Mouse (Mus musculus) spleen, postnatal 10 days (tissue): ENCODE measurements around the gene Itga8.
A peak's percentile ranks its signal among the peaks of the same experiment; 100 is the strongest.

Experiments used
- DNase-seq, 2 experiments: peaks; one replicate each; pipeline ENCODE4 v3.0.0; 2021 to 2022; ENCODE audit warnings: low spot score in 2 of 2

Gene Itga8

DNA sequence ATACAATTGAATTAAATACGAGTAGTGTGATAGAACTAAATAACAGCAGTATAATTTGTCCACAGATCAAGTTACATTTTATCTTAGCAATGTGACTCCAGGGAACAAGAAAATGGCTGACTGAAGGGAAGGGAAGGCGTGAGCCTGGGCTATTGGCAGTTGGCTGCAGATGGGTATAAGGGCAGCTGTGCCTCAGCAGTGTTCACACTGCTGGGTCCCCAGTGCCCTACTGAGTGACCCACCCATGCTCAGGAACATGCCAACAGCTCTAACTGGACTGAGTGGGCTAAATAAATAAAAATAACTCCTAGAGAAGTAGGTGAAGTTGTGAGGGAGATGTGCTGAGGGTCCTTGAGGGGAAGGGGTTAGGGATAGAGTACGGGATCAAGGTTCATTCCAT, 103.5 kb downstream of the Itga8 start:
- no peak for DNase-seq

DNA sequence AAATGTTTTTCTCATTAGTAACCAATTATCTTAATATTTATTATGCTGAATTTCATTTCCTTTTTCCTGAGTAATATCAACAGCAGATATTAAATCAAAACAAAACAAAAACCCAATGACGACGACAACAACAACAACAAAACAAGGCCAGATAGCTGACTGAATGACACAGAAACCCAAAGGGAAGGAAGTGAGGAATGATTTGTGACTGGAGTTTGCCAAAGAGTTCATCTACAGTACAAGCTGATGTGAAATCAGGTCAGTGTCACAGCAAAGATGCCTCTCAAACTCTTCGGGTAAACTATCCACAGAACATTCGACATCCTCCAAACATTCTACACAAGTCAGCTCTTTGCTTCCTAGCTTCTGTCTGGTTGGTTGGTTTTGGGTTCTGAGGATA, 104.0 kb downstream of the Itga8 start:
- DNase-seq = no peak

DNA sequence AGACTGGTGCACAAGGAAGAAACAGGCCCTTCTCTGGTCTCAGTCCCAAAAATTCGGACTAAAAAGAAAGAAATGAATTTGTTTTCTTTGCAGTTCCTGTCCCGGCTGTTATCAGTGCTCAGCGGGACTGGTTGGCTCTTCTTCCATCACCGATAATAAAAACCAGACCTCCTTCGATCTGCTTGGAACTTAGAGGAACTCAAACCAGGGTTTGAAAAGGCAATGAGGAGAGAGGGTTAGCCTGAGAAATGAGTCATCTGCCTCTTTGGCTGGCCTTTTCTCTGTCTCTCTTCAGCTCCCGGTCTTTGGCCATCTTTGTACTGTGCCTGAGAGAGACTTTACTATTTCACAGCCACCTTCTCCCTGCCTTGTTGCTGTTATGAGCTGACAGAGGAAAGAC, 112.7 kb downstream of the Itga8 start:
- no peak for DNase-seq

DNA sequence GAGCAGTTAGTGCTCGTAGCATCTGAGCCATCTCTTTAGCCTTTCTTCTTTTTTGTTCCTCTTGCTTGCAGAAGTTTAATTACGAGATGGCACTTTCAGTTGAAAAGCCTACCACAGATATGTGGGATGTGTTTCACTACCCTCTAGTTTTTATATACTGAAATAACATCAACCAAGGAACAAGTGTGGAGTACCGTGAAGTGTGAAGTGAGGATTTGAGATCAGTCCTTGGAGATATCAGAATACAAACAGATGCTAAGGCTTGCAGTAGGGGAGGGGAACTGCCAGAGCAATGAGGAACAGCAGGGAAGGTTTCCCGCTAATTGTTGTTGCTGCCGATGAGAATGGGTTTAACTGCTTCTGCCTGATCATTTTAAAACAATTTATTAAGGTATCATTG, 114.1 kb downstream of the Itga8 start:
- DNase-seq = no peak

DNA sequence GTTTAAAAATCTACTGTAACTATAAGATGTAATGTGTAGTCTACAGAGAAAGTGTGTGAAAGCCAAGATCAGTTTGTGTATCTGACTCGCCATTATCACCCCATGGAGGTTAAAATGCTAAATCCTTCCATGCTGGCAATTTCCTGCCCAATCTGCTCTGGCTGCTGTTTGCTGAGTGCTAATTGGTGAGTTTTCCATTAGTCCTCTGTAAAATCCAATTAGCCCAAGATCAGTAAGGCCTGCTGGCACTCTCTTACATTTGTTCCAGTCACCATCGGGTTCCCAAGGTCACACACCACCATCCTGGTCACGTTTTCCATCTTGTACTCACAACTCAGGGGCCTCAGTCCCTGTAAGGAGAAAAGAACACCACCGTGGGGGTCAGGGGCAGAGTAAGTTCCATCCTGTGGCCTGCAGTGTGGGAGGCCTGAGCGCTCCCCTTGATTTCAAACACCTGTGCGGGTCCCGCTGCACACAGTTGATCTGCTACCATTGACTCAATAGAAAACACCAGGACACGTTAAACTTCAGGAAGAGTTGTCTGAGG, 119.2 kb downstream of the Itga8 start:
- DNase-seq = no peak

DNA sequence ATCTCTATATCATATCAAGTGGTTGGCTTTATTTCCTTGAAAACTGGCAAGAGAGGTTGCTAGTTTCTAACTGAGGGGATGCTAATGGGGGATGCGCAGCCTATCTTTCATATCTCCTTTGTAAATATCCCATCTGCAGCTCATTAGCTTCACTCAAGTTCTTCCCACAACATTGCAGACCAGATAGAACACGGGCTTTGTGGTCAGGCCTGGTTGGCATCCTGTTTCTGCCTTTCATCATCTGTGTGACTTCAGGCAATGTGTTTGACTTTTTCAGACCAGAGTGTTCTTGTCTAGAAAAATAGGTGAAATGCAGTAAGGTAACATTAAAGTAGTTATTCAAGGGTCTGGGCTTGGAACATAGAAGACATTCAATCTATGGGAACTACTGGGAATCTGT, 121.1 kb downstream of the Itga8 start:
- no peak for DNase-seq

DNA sequence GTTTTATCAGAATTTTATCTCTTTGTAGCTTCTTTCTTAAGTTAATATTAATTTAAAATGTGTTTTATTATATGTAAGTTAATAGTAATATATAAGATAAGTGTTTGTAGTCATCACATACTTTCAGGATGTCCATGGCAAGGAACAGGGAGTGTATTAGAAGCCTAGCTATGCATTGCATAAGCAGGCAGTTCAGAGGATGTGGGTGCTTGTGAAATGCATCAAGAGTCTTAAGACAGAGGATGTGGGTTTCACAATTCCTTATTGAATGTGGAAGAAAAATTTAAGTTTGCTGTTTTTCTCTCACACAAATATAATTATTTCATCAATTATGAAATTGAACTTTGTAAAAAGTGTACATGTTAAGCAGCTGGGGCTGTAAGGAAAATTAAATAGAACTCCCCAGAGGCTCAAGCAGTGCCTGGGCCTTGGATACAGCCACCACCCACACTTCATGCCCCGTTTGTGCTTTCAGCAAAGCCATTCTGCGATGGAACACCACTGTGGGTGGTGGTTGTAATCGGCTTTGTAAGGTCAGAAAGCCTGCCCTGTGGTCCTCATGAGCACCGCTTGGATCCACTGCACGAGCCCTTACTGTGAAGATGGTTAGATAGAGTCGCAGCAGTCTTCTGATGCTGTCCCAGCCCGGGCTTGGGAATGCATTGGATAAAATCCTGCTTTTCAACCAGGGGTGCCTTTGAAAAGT, 126.8 kb downstream of the Itga8 start:
- no peak for DNase-seq

DNA sequence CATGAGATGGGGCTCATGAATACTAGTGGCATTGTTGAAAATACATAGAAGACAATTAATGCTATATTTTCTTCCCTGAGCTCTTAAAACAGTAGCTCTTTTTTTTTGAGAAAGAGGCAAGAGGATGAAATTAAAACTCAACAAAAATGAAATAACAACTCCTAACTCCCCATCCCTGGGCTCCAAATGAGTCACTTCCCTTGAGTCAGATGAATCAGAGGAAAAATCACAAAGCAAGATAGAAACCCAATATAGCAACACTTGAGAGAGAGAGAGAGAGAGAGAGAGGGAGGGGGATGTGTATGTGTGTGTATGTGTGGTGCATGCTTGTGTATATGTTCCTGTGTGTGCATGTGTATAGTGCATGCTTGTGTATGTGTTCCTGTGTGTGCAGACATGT, 131.5 kb downstream of the Itga8 start:
- no peak for DNase-seq

DNA sequence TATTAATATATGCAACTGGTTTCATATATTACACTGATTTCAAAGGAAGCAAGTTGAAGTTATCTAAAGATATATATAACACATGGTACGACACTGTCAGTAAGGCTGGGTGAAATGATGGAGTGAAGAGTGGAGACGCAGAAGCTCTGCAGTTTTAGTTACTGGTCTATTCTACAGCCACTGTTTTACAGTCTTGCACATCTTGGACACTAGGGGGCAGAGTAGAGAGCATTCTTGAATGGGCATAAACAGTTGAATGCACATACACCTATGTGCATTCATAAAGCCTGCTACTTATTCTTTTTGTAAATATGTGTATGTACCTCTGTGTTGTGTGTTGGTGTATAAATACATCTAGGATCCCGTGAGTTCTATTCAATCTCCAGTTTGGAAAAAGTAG, 141.2 kb downstream of the Itga8 start:
- DNase-seq = peak in 1 of 2 experiments; percentile 32

DNA sequence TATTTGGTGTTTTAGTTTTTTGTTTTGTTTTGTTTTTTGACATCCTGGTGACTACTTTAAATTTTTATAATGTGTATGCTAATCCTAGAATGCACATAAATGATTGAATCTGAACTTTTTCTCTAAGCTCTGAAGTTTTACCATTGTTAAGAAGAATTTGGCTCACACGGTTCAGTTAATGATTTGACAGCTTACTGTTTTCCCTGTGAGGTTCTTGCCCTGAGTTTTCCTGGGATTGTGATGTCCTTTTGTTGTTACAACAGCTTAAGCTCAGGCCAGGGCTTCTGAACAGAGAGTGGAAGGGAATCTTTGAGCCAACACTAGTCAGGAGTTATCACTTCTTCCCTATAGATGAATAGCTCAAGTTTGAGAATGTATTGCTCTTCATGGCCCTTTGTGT, 144.7 kb downstream of the Itga8 start:
- DNase-seq = no peak

DNA sequence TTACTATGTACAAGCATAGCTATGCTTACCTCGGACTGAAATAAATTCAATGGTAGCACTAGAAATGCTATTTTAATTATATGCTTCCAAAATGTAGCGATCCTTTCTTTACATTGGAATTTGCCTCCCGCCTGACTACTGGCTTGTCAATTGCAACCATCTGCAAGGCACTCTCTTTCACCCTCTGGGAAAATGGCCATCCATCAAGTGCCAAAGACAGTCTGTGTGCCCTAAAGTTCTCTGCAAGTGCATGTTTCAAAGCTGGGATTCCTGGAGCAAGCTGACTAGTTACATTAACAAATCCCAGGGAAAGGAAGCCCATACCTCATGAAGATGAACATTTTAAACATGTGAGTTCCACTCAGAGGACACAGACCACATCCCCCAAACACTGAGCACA, 145.3 kb downstream of the Itga8 start:
- DNase-seq = no peak

DNA sequence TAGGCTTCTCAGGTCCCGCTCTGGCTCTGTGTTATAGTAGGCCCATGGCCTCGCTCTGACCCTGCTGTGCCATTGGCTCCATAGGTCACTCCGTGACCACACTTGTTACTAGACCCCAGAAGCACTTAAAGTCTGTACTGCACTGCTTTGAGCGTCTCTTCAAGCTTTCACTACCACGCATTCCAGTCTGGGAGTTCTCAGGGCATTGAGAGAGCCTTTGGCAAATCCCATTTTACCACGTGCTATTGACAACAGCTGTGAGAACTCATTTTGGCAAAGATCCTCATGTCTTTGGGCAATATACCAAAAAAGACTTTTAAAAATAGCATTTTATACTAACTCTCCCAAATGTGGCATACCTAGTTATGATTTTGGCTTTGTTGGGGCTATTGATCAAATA, 147.0 kb downstream of the Itga8 start:
- no peak for DNase-seq

DNA sequence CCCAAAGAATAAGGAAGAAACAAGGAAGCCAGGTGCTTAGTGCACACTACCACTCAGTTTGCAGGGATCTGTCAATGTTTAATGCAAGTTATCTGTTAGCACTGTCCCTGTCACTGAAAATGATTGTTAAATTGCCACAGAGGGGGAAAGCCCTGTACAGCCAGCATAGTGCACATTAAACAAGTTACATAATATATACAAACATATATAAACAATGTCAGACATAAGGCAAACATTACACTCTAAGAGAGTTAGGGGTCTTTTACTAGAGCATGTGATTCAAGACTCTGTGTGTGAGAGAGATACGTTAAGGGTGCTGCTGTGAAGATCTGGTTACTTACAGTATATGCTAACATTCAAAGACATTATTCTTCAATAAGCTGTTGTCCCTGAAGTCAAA, 148.2 kb downstream of the Itga8 start:
- no peak for DNase-seq

DNA sequence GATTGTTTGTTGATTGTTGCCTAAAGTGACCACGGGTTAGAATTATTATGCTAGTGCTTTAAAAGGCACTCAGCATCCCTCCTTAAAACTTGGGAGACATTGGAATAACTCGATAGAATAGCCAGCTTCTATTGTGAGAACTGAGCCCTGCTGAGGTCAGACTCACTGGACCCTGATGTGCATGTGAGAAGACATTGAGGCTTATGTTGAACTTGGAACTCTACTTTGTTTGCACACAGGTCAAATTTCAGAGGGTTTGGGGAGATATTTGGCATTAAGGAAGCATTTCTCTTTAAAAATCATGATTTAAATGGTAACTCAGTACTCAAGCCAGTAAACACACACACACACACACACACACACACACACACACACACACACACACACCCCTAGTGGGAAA, 153.8 kb downstream of the Itga8 start:
- DNase-seq = no peak

DNA sequence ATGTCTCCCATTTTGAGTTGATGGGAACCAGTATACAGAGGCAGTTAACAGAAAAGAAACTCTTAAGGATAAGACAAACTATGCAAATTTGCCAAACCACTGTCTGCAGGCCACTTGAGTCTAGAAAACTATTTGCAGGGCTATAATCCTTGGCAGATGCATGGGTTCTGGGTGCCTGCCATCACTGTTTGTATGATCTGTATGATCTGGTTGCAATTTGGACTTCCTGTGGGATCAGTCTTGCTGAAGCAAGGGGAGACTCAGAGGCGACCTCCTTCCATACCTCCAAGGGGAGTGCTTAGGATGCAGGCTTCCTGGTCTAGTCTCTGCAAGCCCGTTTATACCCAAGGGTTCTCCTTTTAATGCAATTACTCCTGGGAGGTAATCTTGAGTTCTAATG, 155.1 kb downstream of the Itga8 start:
- DNase-seq = no peak

DNA sequence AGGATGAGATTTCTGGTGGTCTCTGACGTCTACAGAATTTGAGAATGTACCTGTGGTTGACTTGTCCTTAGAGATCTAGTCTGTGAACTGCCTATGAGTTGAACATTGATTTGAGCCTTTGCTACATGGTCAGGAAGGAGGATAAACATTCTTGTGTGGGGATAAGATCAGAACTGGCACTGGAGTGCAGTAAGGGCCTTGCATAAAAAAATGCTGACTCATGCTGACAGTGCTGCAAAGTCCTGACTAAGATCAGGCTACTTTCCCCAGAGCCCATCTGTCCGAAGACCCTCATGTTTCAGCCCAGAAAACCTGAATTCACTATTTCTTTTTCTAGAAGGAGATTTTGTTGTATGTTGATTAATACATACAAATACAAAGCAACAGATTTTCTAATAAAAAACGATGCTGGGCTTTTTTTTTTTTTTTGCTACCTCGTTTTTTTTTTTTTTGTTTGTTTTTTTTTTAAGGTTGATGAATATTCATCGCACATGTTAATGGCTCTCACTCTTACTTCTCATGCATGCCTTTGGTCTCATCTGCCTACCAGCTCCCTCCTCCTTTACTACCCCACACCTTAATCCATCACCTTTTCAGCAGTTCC, 162.9 kb downstream of the Itga8 start:
- DNase-seq = no peak

DNA sequence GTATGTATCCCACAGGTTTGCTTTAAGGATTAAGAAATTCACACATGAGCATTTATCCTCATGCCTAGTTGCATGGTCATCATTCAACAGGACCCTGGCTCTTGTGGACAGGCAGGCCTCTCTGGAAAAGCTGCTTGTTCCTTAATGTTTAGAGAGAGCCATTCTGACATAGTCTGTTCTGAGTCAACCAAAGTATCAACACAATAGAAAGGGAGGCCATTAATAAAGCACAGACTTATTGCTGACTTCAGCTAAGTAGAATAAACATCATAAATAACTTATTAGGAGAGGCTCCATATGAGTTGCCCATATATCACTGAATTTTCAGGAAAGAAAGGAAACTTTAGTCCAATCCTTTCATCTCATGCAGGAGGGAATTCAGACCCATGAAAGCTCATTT, 175.1 kb downstream of the Itga8 start:
- DNase-seq = no peak

DNA sequence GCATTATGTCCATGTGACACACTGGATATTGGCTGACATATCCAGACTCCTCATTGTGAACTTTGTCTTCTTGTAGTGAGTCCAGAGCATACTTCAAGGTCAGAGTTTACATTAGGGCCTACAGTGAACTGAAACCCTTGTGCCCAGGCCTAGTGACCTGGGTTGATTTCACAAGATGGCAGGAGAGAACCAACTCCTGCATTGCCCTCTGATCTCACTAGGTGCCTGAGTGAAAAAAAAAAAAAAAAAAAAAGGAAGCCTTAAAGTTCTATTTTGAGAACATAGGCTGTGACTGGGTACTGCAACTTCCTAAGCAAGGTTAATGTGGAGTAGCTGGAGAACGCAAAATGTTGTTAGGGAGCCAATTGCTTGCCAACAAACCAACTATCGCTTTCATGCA, 186.2 kb downstream of the Itga8 start:
- no peak for DNase-seq

DNA sequence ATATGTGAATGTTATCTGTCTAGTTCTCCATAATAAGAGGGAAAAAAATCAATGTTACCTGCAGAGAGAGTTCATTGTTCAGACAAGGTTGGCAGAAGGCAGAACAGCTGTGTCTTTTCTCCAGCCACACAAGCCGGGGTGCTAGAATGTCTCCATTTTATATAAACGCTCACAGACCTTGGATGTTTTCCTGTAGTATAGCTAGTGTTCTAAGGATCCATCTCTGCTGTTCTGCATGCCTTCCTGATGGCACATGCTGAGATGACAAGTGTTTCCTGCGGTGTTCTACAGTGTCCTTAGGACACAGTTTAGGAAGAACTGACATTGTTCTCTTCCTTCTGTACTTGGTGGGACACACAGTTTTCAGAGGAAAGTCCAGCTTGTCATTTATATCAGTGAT, 192.4 kb downstream of the Itga8 start:
- no peak for DNase-seq

DNA sequence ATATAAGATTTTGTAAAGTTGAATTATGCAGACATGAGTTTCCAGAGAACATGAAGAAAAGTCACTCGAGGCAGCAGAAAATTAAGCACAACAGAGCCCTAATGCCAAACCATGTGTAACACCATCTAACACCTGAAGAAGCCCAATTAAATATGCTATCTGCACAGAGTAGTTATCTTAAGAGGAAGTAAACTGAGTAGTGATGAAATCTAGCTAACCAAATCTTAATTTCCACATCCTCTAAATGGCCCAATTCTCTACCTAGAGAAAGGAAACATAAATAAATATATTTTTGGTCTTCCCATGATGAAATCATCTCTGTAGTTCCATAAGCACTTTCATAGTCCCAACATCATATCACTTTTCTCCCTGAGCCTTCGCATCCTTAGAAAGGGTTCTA, 193.4 kb downstream of the Itga8 start:
- no peak for DNase-seq

DNA sequence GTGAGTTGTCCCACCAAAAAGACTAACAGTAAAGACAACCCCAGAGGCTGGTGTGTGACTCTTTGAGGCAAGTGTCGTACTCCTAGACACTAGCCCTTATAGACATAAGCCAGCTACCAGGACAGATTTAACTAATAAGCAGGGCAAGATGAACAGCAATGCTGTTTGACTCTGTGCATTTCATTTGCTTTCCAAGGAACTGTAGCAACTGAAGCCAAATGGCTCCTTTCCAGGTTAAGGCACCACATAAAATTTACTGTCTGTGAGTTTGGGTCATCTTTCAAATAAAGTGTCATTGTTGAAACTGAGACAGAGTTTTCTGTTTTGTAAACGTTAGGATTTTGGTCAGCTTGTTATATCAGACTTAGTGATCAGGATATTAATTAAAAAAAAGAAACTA, 194.5 kb downstream of the Itga8 start:
- DNase-seq = no peak

DNA sequence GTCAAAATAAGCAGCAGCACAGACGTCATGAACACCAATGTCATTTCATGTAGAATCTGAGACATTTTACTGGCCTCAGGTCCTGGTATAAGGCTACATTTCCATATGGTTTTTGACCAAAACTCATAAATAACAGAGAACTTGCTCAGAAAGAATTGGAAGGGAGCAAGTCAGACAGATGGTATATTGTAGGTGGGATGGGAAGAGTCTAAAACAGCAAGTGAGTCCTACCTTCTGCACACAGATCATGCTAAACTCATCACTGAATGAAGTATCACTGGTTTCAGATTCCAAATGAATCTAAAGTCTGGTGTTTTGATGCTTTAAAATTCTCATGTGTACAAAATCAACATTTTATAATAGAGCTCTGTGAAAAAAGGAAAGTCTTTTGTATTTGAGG, 198.5 kb downstream of the Itga8 start:
- DNase-seq = no peak

DNA sequence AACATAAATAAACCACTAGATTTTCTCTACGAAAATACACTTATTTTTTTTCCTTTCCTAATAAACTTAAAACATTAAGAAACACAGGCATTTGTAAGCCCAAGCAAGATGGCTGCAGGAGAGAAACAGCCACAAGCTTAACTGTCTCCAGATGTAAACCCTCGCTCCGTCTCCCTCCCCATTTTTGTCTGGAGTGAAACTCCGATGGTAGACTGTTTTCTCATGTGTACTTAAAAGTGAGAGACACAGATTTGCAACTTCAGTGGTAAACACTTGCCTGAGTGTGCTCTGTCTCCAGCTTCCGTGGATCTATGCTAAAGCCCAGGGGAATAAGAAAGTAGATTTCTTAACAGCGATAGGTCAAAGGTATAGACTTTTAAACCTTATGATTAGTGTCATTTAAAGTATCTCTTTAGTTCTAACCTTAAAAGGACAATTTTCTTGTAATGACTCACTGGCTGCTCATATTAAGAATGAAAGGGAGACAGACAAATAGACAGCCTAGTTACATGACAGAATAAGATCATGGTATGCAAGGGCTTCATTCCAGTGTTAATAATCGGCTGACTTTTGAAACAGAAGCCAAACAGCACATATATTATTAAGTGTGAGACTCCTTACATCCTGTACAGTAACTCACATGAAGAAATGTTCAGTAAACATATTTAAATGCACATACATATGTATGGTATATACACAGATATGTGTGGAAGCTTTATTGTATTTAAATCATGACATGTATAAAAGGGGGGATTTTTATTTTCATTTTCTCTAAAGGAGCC, 209.3 kb downstream of the Itga8 start:
- DNase-seq = no peak
